Mouse (Mus musculus): ENCODE measurements around the gene Tom1l2. TPM values are rescaled to one million over a fixed set of nuclear protein-coding genes. Genes with fewer than 3 reads are reported as not detected.

Gene Tom1l2
- total RNA-seq, 2 experiments from 2014 or later, result 97.3 to 100 TPM

GRCm38 (mm10) chr11:60308061-60308460 is 44.6 kb downstream of the Tom1l2 start:
- intact Hi-C loops (cut with DNase I), result loop anchor here (2.0 to 5.0 kb wide), 2 partner anchors 44 to 105 kb away; partner anchors contain the start of genes Drc3 and Tom1l2
- no peak for DNase-seq

DNA sequence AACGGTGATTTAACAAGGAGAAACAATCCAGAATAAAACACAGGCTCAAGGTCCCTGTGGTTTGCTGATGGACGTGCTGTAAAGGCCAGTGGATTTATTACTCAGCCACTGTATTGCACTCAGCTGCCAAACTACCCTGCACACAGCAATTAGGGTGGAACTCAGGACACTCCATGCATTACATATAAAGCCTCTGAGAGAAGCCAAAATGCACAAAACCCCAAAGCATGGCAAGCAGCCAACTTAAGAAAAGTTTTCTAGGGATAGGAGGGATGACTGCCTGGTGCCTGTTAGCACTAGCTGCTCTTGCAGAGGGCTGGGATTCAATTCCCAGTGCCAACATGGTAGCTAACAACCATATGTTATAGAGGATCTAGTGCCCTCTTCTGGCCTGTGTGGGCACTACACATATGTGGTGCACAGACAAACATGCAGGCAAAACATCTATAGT is 45.3 kb downstream of the Tom1l2 start:
- intact Hi-C loops (cut with DNase I), result loop anchor here (5.0 kb wide), 1 partner anchor 45 kb away; the partner anchor contains the start of genes Drc3 and Tom1l2
- DNase-seq, result peak in 1 of 2 experiments; percentile 29

GRCm38 (mm10) chr11:60306834-60307233 is 45.9 kb downstream of the Tom1l2 start:
- intact Hi-C loops (cut with DNase I), result loop anchor here (5.0 kb wide), 1 partner anchor 45 kb away; the partner anchor contains the start of genes Drc3 and Tom1l2
- peak; percentile 37 to 63 for DNase-seq

DNA sequence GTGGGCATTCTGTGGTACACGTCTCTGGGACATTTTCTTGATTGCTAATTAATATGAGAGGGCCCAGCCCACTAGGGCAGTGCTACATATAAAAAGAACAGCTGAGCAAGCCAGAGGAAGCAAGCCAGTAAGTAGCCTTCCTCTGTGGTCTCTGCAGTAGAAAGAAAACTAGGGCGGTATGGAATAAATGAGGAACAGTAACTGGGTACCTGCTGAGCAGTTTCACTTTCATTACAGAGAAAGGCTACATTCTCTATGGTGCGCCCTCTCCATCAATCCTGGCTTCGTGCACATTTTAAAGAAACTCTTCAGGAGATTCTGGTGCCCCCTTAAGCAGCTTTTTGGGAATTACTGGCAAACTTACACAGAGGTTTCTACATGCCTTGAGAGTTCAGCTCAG is 47.1 kb downstream of the Tom1l2 start:
- DNase-seq, result no peak
- intact Hi-C loops (cut with DNase I), result loop anchor here (5.0 kb wide), 1 partner anchor 47 kb away; the partner anchor contains the start of genes Drc3 and Tom1l2

- intact Hi-C loops (cut with DNase I), result no loop called here
- no peak for DNase-seq
These were observed 49.2 kb downstream of the Tom1l2 start for GRCm38 (mm10) chr11:60303497-60303896.

DNA sequence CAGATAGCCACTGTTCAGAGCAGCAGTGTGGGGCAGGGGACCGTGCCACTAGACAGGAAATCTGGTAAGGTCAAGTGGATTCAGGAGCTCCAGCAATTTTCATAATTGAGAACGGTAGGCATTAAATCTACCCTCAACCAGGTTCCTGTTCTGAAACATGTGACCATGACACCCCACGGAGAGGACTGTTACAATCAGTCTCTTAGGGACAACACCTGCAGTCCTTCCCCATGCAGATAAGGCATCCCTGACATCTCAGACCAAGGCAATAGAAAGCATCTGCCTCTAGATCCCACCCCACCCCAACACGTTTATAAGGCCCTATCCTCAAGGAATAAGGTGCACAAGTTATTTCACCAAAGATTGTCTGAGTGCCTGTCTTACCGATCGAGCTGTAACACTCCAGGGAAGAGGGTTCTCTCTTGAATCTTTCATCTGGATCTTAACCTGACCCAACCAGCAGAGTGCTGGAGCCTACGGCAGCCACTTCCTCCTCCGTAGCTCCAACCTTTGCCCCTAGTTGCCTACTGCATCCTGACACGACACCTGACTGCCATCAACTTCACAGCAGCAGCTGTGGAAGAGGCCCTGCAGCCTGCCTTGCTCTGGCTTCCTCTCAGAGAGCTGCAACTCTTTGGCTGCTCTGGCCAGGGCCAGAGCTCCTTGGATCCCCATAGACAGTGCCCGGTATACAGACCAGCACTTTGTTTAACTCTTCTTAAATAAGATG is 50.2 kb downstream of the Tom1l2 start:
- DNase-seq, result no peak
- intact Hi-C loops (cut with DNase I), result no loop called here

DNA sequence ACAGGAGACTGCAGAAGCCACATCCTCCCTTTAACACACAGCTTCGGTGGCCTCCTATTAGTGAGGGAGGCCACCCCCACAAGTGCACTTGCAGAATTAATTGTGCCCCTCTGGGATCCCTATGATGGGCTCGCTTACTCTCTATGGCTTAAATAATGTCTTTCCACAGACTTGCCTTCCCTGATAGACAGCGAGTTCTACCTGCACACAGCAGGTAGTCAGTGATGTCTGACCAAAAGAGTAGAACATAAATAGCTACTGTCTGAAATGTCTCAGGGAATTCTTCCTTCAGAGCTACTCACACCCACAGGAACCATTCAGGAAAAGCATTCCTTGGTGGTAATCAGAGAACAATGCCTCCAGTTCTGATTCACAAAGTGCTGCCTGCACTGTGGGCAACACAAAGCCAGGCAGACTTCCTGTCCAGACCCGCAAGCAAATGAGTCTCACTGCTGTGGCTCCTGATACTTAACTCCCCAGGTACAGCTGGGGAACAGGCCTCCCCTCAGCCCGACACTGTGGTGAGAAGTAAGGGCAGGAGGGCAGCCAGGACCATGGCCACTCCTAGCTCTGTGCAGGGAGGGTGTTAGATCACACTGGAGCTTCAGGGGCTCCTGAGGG is 51.0 kb downstream of the Tom1l2 start:
- no peak for DNase-seq
- intact Hi-C loops (cut with DNase I), result no loop called here

GRCm38 (mm10) chr11:60300318-60300717 is 52.4 kb downstream of the Tom1l2 start:
- intact Hi-C loops (cut with DNase I), result no loop called here
- DNase-seq, result no peak

- DNase-seq, result no peak
- intact Hi-C loops (cut with DNase I), result no loop called here
These were observed 54.9 kb downstream of the Tom1l2 start for GRCm38 (mm10) chr11:60297772-60298171.

- no peak for DNase-seq
- intact Hi-C loops (cut with DNase I), result loop anchor here (5.0 kb wide), 1 partner anchor 417 kb away; no protein-coding TSS in a partner anchor
These were observed 57.9 kb downstream of the Tom1l2 start for GRCm38 (mm10) chr11:60294630-60295313.

DNA sequence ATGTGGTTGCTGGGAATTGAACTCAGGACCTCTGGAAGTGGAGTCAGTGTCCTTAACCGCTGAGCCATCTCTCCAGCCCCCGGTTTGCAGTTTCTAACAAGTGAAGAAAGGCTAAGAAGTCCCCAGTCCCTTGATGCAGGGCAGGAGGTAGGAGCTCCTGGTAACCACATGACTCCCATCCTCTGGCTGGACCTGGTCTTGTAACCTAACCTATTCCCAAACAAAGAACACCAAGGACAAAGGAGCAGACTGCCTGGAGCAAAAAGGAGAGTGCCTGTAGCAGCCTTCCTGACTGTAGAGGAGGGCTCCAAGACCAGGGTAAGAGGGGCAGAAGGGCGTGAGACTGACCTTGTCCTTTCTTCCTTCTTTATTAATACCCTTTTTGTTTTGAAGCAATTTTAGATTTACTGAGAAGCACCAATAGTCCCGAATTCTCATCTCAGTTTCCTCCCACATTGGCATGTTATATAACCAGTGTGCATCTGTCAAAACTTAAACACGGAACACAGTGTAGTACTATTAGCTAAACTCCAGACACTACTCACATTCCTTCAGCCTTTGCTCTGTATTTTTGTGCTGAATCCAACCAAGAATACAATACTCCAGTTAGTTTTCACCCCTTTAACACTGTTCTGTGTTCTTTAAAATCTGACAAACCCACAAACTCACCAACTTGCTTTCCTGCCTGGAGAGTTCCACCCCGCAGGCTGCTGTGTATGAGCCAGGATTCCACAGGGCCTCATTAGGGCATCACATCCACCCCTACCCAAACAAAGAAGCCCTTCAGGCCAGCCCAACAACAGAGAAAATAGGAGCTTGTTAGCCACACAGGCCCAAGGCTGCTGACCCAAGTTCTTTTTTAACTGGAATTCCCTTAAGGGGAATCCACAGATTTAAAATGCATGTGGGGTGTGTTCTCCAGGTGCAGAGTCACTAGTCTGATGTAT is 58.7 kb downstream of the Tom1l2 start:
- intact Hi-C loops (cut with DNase I), result loop anchor here (2.0 to 5.0 kb wide), 4 partner anchors 43 to 417 kb away; partner anchors contain the start of gene Rai1
- DNase-seq, result no peak

GRCm38 (mm10) chr11:60292718-60293117 is 60.0 kb downstream of the Tom1l2 start:
- DNase-seq, result peak; percentile 86 to 87
- intact Hi-C loops (cut with DNase I), result loop anchor here (2.0 to 5.0 kb wide), 4 partner anchors 42 to 415 kb away; partner anchors contain the start of gene Rai1

DNA sequence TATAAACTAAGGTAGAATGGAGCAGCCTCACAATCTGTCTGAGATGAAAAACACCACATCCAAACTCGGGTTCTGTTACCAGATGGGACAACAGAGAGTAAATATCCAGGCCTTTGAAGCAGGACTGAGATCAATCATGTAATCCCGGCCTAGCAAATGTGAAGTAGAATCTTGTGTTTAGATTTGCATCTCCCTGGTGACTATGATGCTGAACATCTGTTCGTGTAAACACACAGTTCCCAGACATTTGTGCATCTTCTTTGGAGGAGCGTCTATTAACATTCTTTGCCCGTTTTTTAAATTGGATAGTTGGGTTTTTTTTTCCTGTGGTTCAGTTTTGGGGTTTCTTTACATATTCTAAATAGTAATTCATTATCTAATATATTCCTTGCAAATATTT is 63.7 kb downstream of the Tom1l2 start:
- no peak for DNase-seq
- intact Hi-C loops (cut with DNase I), result no loop called here

DNA sequence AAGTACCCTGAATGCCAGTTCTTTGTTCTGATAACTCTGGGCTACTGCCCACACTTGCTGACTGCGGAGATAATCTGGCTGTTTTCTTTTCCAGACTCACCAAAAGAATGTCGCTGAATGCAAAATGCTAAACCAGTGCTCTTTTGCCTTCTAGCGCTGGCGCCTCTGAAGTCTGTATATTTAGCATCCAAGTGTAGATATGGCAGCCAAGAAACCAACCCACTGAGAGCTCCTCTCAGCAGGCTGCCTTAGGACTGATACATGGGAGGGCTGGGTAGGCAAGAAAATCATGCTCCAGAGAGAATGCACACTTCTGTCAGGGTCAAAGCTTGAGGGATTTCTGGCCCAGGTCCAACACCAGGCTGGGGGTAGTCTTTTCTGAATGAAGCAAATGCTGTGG is 66.4 kb downstream of the Tom1l2 start:
- intact Hi-C loops (cut with DNase I), result no loop called here
- DNase-seq, result no peak

DNA sequence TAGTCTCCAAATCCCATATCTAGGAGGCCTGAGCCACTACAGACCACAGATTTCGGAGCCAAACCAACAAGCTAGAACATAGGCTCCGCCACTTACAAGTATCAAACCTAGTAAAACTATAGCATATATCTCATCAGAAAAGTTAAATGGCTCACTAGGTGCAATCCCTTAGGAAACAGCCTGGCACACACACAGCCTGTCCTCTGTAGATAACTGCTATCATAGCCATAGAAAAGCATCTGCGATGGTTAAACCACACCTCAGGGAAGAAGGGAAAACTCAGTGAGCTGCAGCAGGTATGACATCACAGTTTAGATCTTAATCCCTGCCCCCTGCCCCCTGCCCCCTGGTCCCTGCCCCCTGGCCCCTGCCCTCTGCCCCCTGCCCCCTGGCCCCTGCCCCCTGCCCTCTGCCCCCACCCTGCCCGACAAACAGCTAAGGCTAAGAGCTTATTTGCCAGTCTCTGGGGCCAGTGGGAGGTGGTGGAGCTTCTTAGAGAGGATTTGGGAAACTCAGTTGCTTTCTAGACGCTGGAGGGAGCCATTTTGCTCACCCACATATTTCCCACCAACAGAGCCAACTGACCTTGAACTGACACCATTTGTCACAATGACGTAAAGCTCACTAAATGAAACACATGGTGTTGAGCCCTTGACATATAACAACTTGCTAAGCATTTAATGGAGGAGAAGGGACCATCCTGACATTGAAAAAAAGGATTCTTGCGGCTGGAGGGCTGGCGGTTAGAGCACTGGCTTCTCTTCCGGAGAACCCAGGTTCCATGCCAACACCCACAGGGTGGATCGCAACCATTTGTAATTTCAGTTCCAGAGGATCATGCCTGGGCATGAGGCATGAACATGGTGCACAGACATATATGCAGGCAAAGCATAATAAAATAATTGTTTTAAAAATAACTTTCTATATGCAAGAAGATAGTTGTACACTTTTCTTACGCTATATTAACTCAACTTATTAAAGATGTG is 72.0 kb downstream of the Tom1l2 start:
- peak in 1 of 2 experiments; percentile 30 for DNase-seq
- intact Hi-C loops (cut with DNase I), result no loop called here

DNA sequence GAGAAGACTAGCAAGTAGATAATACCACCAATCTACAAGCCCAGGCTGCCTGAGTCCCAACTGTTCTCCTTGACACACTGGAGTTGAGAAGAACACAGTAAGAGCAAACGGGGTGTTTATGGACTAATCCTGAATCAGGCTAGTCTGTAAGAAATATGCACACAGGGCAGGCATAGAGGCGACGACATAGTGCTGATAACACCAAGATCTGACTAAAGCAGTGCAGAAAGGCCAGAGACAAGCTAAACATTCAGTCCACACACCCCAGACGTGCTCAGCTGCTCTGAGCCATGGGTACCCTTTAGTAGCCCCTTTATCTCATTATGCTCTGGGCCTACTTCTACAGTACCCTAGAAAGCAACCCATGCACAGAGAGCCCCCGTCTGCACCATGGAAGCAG is 73.2 kb downstream of the Tom1l2 start:
- intact Hi-C loops (cut with DNase I), result no loop called here
- no peak for DNase-seq

DNA sequence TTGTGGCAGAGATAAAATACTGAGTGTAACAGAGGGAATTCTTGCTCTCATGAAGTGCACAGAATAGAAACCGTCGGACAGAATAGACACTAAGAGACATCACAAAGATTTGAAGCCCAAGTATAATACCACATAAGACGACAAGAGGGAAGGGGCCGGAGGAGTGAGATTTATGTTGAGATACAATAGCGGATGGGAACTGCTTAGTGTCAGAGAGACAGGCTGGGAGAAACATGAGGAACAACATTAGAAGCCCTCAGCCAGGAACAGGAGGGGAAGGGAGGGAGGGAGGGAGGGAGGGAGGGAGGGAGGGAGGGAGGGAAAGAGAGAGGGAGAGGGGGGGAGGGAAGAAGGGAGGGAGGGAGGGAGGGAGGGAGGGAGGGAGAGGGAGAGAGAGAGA is 74.9 kb downstream of the Tom1l2 start:
- intact Hi-C loops (cut with DNase I), result no loop called here
- DNase-seq, result no peak

GRCm38 (mm10) chr11:60277164-60277740 is 75.5 kb downstream of the Tom1l2 start:
- intact Hi-C loops (cut with DNase I), result no loop called here
- DNase-seq, result no peak

All from heart, postnatal 10 days (tissue).